Mouse (Mus musculus) forebrain, embryonic 11.5 days (tissue): ENCODE results near the gene Vdr. TPM values are rescaled to one million over a fixed set of nuclear protein-coding genes. Genes with fewer than 3 reads are reported as not detected.
"Not testable (repeated sequence)": the region's sequence is repeated elsewhere in the genome, so short reads cannot be mapped to it uniquely, and the experiment has no call there.

Experiments
- ATAC-seq: fragments of 200-750 bp; cut with Nextera tagmentation; replicated peaks from 2 replicates; pipeline ENCODE4 v1.8.0; 2017; ENCODE audit warnings: moderate TSS enrichment; ENCODE audit not compliant: low FRiP score
- DNase-seq: peaks from one replicate; pipeline ENCODE4 v3.0.0-alpha.2; 2017; ENCODE audit warnings: low spot score
- H3K27ac ChIP-seq: fragments of 300-500 bp; sonication (generic); 2 replicates; pipeline ENCODE4 v1.5.1; 2014; ENCODE audit warnings: low read depth, low read length
- H3K27me3 ChIP-seq: fragments of 300-500 bp; sonication (generic); 2 replicates; pipeline ENCODE4 v1.6.1; 2014; ENCODE audit warnings: mild to moderate bottlenecking, low read length, mixed read lengths; ENCODE audit not compliant: control insufficient read depth, insufficient read depth
- H3K36me3 ChIP-seq: fragments of 300-500 bp; sonication (generic); 2 replicates; pipeline ENCODE4 v1.6.1; 2014; ENCODE audit warnings: mild to moderate bottlenecking, low read length, moderate library complexity, mixed read lengths; ENCODE audit not compliant: control insufficient read depth, insufficient read depth
- H3K4me1 ChIP-seq: fragments of 300-500 bp; sonication (generic); replicated peaks from 2 replicates; pipeline ENCODE4 v1.6.1; 2014; ENCODE audit warnings: low read length, mixed read lengths; ENCODE audit not compliant: control insufficient read depth, insufficient read depth
- H3K4me2 ChIP-seq: fragments of 300-500 bp; sonication (generic); 2 replicates; pipeline ENCODE4 v1.6.1; 2014; ENCODE audit warnings: low read depth, mild to moderate bottlenecking, low read length, moderate library complexity, mixed read lengths; ENCODE audit not compliant: severe bottlenecking
- H3K4me3 ChIP-seq: fragments of 300-500 bp; sonication (generic); 2 replicates; pipeline ENCODE4 v1.5.1; 2014; ENCODE audit warnings: low read depth, low read length
- H3K9ac ChIP-seq: fragments of 300-500 bp; sonication (generic); 2 replicates; pipeline ENCODE4 v1.6.1; 2014; ENCODE audit warnings: low read length
- H3K9me3 ChIP-seq: fragments of 300-500 bp; sonication (generic); 2 replicates; pipeline ENCODE4 v1.6.1; 2016; ENCODE audit warnings: low read length, mixed read lengths; ENCODE audit not compliant: control insufficient read depth
- WGBS: fragments of 180-500 bp; shearing (Covaris S2); extraction: QIAGEN DNeasy Blood & Tissue Kit; methylation state at CpG from one replicate; pipeline ENCODE4 v1.1.7; 2014; 5-methylcytosine and 5-hydroxymethylcytosine counted together
- polyA plus RNA-seq: library from polyadenylated mRNA; unstranded; fragments of >200 nt; fragmentation: Nextera tagmentation; extraction: Ambion mirVana; gene quantifications from 2 replicates; pipeline ENCODE4 v1.2.1, GENCODE M21; 2014

Gene Vdr
- polyA plus RNA-seq, 1 experiment from 2014 or later = 0.17 TPM

DNA sequence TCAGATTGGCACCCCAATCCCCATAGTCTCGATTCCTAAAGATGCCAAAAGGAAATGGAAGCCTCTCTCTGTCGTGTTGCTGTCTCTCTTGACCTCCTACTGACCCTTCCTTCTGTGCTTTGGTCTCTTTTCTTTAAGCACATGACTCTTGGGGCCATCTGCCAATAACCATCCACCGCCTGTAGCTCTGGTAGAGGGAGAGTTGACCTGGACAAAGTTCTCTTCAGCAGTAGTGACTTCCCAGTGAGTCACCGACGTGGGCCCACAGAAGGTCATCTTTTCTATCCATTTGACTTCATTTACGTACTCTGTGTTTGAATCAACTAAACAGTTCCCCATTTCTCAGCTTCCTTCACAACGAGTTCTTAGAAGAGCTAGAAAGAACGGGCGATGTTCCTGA lies 30.0 kb downstream of the Vdr start:
- no peak for ATAC-seq
- Histone ChIP-seq H3K9ac (no peak overlapping the region), H3K27ac (no peak overlapping the region), H3K4me3 (no peak overlapping the region), H3K9me3 (no peaks in the 10 kb centered on the region), H3K4me1 (no peaks in the 10 kb centered on the region), H3K27me3 (no peaks in the 10 kb centered on the region), H3K36me3 (no peaks in the 10 kb centered on the region), H3K4me2 (no peak overlapping the region)
- no peak for DNase-seq
- WGBS = 82% methylated on average over 9 of the region's 9 CpGs

DNA sequence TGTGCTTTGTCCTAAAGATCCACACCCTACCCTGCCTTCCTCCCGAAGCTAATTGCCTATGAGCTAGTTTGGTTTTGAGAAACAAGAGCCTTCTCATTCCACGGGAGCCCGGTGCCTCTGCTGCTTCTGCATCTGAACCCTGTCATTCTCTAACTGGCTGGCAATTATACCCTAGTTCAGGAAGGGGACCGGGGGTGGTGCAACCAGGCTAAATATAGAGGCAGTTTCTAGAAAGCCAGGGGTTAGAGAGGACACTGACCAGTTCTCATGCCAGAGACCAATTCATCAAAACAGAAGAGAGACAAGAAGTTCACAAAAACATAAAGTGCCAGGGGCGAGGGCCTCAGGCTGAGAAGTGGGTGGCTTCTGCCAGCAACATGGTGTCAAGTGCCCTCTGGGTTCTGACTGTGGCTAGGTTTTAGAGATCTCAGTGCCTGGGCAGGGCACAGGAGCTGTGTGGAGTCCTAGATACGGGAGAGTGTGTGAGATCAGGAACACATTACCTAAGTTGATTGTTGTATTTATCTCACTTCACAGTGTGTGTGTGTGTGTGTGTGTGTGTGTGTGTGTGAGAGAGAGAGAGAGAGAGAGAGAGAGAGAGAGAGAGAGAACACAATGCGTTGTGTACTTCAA lies 31.6 kb downstream of the Vdr start:
- Histone ChIP-seq H3K9ac (no peak overlapping the region), H3K4me2 (no peak overlapping the region), H3K4me1 (no peaks in the 10 kb centered on the region), H3K27ac (no peak overlapping the region), H3K9me3 (no peaks in the 10 kb centered on the region), H3K36me3 (no peaks in the 10 kb centered on the region), H3K27me3 (no peaks in the 10 kb centered on the region), H3K4me3 (no peak overlapping the region)
- DNase-seq (no peak), ATAC-seq (no peak)
- WGBS = 75% methylated on average over 7 of the region's 7 CpGs

DNA sequence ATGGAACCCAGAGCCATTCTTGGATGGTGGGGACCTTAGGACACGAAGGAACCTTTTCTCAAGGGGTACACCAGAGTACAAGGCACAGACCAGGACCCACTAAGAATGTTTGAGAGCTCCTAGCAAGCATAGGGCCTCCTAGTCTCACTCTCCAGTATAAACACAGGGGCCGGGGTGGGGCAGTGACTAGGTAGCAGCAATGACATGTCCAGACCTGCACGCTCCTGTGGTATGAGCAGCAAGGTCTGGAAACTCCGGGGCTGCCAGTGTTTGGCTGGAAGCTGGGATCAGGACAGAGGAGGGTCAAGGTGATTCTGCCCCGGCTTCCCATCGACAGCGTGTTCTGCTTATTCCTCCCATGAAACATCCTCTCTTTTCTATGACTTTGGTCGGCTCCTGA lies 34.6 kb downstream of the Vdr start:
- DNase-seq = no peak
- Histone ChIP-seq H3K36me3 (no peaks in the 10 kb centered on the region), H3K9me3 (no peaks in the 10 kb centered on the region), H3K27ac (no peak overlapping the region), H3K27me3 (no peaks in the 10 kb centered on the region), H3K4me2 (no peak overlapping the region), H3K4me3 (no peak overlapping the region), H3K4me1 (no peaks in the 10 kb centered on the region), H3K9ac (no peak overlapping the region)
- 88% methylated on average over 8 of the region's 8 CpGs for WGBS
- ATAC-seq = no peak

DNA sequence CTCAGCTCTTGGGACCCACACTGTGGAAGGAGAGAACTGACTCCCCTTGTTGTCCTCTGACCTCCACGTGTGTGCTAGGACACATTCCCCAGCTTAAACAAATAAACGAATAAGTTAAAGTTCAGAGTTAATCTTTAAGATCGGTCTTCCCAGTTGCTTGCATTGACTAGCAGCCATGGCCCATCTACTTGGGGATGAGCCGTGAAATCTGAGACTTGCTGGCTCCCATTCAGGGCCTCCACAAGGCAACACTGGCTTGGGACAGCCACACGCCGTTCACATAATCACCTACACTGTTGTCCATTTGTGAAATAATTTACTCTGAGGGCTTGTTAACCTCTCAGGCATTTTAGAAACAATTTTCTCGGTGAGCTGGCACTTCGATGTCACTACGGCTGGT lies 36.7 kb downstream of the Vdr start:
- Histone ChIP-seq H3K4me3 (no peak overlapping the region), H3K27me3 (no peaks in the 10 kb centered on the region), H3K36me3 (no peaks in the 10 kb centered on the region), H3K4me1 (no peaks in the 10 kb centered on the region), H3K9ac (no peak overlapping the region), H3K27ac (no peak overlapping the region), H3K4me2 (no peak overlapping the region), H3K9me3 (no peaks in the 10 kb centered on the region)
- ATAC-seq = no peak
- no peak for DNase-seq
- 85% methylated on average over 9 of the region's 9 CpGs for WGBS

DNA sequence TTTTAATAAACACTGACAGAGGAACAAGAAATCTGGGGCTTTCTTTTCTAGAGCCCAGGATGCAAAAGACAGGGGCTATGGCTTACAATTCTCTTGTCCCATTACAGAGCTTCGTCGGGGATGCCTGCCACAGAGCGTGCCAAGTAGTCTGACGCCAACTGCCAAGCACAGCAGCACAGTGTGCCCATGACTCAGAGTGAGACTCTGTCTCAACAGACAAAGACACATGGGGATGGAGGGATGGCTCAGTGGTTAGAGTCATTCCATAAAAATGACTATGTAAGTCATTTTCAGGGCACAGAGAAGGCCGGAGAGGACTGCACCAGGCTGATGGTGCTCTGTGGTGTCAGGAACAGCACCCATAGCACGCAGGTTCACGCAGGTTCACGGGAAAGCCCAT lies 38.3 kb downstream of the Vdr start:
- Histone ChIP-seq H3K4me3 (no peak overlapping the region), H3K4me2 (no peak overlapping the region), H3K36me3 (no peaks in the 10 kb centered on the region), H3K9me3 (no peaks in the 10 kb centered on the region), H3K9ac (no peak overlapping the region), H3K27me3 (no peaks in the 10 kb centered on the region), H3K27ac (no peak overlapping the region), H3K4me1 (no peaks in the 10 kb centered on the region)
- ATAC-seq (no peak), DNase-seq (no peak)
- WGBS = 95% methylated on average over 8 of the region's 8 CpGs

DNA sequence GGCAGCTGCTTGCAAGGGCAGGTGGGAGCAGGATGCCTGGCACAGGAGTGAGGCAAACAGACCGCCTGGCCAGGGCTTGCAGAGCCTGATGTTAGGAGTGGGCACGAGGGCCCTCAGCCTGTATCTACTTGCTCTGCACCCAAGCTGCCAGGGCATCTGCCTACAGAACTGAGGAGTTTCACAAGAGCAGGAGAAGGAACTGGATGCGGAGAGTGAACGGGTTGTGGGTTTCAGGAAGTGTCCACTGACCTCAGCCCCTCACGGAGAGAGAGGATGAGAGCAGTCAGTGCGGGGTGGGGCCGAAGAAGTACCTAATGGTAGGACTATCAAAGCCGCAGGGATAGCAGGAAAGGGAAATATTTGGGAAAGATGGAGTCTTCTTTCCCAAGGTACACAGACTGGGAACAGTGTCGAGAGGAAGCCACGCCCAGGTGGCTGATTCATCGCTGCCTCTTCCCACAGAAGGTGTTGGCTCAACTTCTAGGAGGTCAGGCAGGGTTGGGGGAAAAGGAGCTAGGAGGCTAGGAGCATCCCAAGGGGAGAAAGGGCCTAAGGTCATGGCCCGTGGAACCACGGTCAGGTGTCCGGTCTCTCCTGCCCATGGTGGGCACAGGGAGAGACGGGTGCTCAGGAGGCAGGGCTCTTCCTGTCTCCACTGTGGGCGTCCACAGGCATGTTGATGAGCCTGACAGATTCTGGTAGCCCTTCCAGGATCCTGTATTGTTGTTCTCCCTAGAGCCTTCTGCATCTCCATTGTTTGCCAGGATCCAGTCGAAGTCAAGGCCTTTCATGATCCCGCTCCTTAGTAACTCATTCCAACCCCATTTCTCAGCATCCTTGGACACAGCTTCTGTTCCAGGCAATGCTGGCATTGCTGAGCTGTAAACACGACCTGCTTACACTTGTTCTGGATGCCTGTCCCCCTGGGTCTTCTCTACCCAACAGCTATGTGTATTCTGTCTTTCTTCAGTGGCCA lies 39.1 kb downstream of the Vdr start:
- DNase-seq = no peak
- H3K4me2 ChIP-seq = no peak overlapping the region
- H3K27ac ChIP-seq = no peak overlapping the region
- H3K4me3 ChIP-seq = no peak overlapping the region
- no peaks in the 10 kb centered on the region for H3K4me1 ChIP-seq
- ATAC-seq = no peak
- WGBS = 87% methylated on average over 19 of the region's 19 CpGs
- no peaks in the 10 kb centered on the region for H3K27me3 ChIP-seq
- H3K9me3 ChIP-seq = peaks cover 2% of the 10 kb centered on the region
- H3K36me3 ChIP-seq = no peaks in the 10 kb centered on the region
- no peak overlapping the region for H3K9ac ChIP-seq

DNA sequence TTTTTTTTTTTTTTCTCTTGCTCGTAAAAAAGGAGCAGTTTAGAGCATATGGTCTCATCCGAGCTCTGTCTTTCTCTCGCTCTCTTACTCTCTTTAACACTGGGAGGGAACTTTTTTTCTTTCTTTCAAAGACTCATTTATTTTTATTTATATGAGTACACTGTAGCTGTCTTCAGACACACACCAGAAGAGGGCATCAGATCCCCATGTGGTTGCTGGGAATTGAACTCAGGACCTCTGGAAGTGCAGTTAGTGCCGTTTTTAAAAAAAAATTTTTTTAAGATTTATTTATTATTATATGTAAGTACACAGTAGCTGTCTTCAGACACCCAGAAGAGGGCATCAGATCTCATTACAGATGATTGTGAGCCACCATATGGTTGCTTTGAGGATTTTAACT lies 40.3 kb downstream of the Vdr start:
- H3K4me3 ChIP-seq, H3K9me3 ChIP-seq, H3K36me3 ChIP-seq, DNase-seq, ATAC-seq, H3K4me2 ChIP-seq, H3K9ac ChIP-seq, H3K4me1 ChIP-seq, H3K27me3 ChIP-seq, H3K27ac ChIP-seq: not testable (repeated sequence)
- WGBS = 89% methylated on average over 4 of the region's 4 CpGs

- H3K4me1 ChIP-seq = no peaks in the 10 kb centered on the region
- no peak overlapping the region for H3K4me2 ChIP-seq
- no peak overlapping the region for H3K27ac ChIP-seq
- ATAC-seq = no peak
- H3K9ac ChIP-seq = no peak overlapping the region
- no peaks in the 10 kb centered on the region for H3K36me3 ChIP-seq
- H3K9me3 ChIP-seq = peaks cover 6% of the 10 kb centered on the region
- no peaks in the 10 kb centered on the region for H3K27me3 ChIP-seq
- H3K4me3 ChIP-seq = no peak overlapping the region
- DNase-seq = no peak
- WGBS = 88% methylated on average over 6 of the region's 6 CpGs
Measured at GRCm38 (mm10) chr15:97868985-97869384, 41.4 kb downstream of the Vdr start.
